Mouse (Mus musculus): ENCODE measurements around the gene Tchh. TPM values are rescaled to one million over a fixed set of nuclear protein-coding genes. Genes with fewer than 3 reads are reported as not detected.
"Not testable (repeated sequence)": the region's sequence is repeated elsewhere in the genome, so short reads cannot be mapped to it uniquely, and the experiment has no call there.

Gene Tchh
- total RNA-seq, 2 experiments from 2014 or later, result 0.20 TPM; not detected in 1

- ATAC-seq (replicated peaks; ENCODE audit: poor library complexity), result peak; percentile 99
Measured at GRCm38 (mm10) chr3:93493992-93494391, 51.9 kb downstream of the Tchh start.

- not testable (repeated sequence) for ATAC-seq (replicated peaks; ENCODE audit: poor library complexity)
Measured at GRCm38 (mm10) chr3:93494774-93495173, 52.6 kb downstream of the Tchh start.

GRCm38 (mm10) chr3:93497131-93497530 is 55.0 kb downstream of the Tchh start:
- no peak for ATAC-seq (replicated peaks; ENCODE audit: poor library complexity)

Other genes starting within 250 kb of the Tchh start
- gene Flg2, start 245.1 kb upstream of the Tchh start, total RNA-seq (2015), result not detected in 2 replicates
- not detected in 2 replicates for gene Flg2, start 245.1 kb upstream of the Tchh start, total RNA-seq (2017)
- not detected in 2 replicates for gene Flg, start 168.8 kb upstream of the Tchh start, total RNA-seq (2015)
- not detected in 2 replicates for gene Flg, start 168.8 kb upstream of the Tchh start, total RNA-seq (2017)
- gene Hrnr, start 122.6 kb upstream of the Tchh start, total RNA-seq (2015), result not detected in 2 replicates
- gene Hrnr, start 122.6 kb upstream of the Tchh start, total RNA-seq (2017), result not detected in 2 replicates
- gene Rptn, start 48.6 kb upstream of the Tchh start, total RNA-seq (2015), result not detected in 2 replicates
- not detected in 2 replicates for gene Rptn, start 48.6 kb upstream of the Tchh start, total RNA-seq (2017)
- gene Tchhl1, start 26.4 kb downstream of the Tchh start, total RNA-seq (2015), result not detected in 2 replicates
- gene Tchhl1, start 26.4 kb downstream of the Tchh start, total RNA-seq (2017), result not detected in 2 replicates
- gene S100a11, start 78.2 kb downstream of the Tchh start, total RNA-seq (2015), result 1,747 and 1,792 TPM in 2 replicates
- gene S100a11, start 78.2 kb downstream of the Tchh start, total RNA-seq (2017), result 99.3 and 111 TPM in 2 replicates
- gene S100a10, start 112.8 kb downstream of the Tchh start, total RNA-seq (2015), result 146 and 155 TPM in 2 replicates
- 217 and 260 TPM in 2 replicates for gene S100a10, start 112.8 kb downstream of the Tchh start, total RNA-seq (2017)
- gene Tdpoz2, start 210.4 kb downstream of the Tchh start, total RNA-seq (2015), result not detected in 2 replicates
- gene Tdpoz2, start 210.4 kb downstream of the Tchh start, total RNA-seq (2017), result not detected in 2 replicates
- gene Tdpoz1, start 234.0 kb downstream of the Tchh start, total RNA-seq (2015), result not detected in 2 replicates
- gene Tdpoz1, start 234.0 kb downstream of the Tchh start, total RNA-seq (2017), result not detected in 2 replicates